Mouse (Mus musculus) granulocyte monocyte progenitor cell, adult 5-6 weeks (primary cell): ENCODE data around the gene Lrrc58. TPM values are rescaled to one million over a fixed set of nuclear protein-coding genes. Genes with fewer than 3 reads are reported as not detected.

Experiments
- ATAC-seq: replicated peaks from 2 replicates; pipeline ENCODE4 v1.8.0; 2016; ENCODE audit warnings: mild to moderate bottlenecking, moderate TSS enrichment, inconsistent platforms; ENCODE audit not compliant: poor library complexity, severe bottlenecking
- total RNA-seq, 2 experiments: library from RNA; stranded (forward) in 1 of 2; stranded (reverse) in 1 of 2; fragments of 200-712, 200-1000 nt in 1 of 2; fragments of >200 nt in 1 of 2; fragmentation: Nextera tagmentation in 1 of 2; gene quantifications; 2 replicates each; pipeline ENCODE4 v1.2.3; 2014 to 2017

Gene Lrrc58
- total RNA-seq (2014; fragmentation: Nextera tagmentation) (59.3 and 60.5 TPM in 2 replicates), total RNA-seq (2017) (55.8 TPM in 2 replicates)

DNA sequence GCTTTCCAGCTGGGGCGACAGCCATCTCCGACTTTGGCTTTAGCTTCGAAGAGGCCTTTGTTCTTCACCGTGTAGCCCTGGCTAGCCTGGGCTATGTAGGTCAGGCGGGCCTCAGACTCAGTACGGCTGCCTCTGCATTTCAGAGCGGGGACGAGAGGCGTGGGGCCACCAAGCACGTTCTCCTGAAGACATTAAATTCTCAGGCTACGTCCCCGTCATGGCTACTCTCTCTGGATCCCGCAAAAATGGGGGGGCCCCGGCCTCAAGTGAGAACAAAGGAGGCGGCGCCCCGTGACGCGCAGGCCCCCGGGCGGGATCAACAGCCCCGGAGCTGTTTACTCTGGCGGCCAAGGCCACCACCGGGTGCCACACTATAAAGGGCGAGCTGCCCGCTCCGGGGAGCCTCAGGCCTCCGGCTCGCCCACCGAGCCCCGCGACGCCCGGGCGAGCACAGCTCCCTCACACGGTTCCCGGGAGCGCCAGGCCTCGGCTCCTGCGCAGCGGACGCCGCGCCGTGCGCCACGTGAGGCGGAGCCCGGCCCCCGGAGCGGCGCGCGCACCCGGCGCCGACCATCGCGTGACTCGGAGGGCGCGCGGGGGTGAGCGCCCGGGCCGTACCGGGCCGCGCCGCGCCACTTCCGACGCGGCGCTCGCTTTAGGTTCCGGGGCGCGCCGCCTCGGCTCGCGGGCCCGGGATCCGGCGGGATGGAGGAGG lies at the start of gene Lrrc58:
Gene Lrrc58, plus strand, starts transcription at position 599 of the 715 bp plus-strand sequence.
- peak; percentile 66 for ATAC-seq

DNA sequence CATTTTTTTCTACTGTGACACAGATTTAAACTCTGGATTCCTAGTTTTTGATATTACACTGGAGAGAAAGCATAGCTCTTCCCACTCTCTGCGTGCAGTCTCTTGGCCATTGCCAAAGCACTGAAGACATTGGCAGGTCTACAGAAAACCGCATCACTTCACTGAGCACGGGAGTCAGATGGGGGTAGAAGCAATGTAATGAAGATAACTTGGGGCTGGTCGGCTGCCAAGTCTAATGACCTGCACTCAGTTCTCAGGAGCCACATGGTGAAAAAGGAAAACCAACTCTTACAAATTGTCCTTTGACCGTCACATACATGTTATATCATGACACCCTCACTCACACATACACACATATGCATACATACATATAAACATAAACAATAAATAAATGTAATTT lies 44.2 kb upstream of the Lrrc58 start:
- ATAC-seq: no peak

DNA sequence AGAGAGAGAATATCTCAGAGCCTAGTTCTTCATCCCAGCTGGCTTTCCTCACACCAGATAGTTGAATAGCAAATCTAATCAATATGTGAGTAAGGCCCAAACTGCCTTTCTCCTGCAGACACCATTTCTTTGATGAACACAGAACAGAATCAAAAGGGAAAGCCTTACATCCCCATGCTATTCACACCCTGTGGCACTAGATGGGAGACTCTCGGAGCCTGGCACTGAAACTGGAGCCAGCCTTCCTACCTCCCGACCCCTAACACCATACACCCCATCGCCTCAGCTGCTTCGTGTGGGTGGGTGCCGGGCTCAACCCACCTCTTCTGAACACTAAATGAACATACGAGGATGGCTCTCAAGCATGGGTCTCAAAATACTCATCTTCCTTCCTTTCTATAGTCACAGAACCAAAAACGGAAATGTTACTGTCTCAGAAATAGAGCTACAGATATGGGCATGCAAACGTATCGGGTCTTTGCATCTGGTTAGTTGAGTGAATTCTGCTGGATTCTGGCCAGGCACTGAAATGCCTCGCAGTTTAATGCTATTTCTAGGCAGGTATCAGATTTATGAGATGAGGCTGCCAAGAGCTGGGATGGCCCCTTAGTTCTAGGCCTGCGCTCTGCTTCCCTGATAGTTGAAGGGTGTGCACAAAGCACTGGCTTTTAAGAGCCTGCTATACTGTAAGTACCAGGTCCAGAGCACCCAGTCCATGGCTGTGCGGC lies 43.2 kb upstream of the Lrrc58 start:
- ATAC-seq: no peak

DNA sequence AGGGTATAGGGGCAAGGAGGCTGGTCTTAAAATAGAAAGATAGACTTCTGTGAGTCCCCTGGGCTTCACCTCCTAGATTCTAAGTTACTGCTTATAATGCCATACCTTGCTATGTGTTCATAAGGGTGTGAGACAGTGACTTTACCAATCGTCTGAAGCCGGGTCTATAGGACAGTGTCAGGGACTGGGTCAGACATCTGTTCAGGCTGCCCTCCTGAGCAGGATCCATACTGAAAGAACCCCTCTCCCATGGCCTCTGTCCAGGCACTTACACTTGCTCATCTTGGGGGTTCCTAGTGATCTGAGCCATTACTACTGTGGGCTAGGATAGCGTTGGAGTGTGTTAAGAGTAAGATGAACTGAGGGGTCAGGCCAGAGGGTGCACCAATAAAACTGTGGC lies 41.9 kb upstream of the Lrrc58 start:
- no peak for ATAC-seq

DNA sequence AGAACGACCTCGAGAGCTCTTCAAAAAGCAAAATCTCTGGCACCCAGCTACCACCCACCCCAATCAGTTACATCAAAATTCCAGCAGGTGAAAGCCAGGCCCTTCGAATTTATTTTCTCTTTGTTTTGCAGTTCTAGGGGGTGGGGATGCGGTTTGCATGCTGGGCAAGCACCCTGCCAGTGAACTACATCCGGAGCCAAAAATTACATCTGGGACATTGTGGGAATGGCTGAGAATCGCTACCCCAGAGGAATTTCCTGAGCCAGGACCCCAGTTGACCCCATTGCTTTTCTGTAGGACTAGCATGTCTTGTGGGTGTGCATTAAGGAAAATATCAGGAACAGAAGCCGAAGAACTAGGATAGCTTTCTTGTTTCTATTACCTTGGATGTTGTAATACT lies 37.1 kb upstream of the Lrrc58 start:
- ATAC-seq: no peak

DNA sequence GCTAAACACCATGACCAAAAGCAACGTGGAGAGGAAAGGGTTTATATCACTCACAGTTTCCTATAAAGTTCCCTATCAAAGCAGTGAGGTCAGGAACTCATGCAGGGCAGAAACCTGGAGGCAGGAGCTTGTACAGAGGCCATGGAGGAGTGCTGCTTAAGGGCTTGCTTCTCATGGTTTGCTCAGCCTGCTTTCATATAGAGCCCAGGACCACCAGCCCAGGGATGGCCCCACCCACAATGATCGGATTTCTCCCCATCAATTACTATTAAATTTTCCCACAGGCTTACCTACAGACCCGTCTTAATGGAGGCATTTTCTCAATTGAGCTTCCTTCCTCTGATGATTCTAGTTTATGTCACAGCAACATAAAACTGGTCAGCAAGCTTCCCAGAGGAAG lies 30.6 kb upstream of the Lrrc58 start:
- no peak for ATAC-seq

DNA sequence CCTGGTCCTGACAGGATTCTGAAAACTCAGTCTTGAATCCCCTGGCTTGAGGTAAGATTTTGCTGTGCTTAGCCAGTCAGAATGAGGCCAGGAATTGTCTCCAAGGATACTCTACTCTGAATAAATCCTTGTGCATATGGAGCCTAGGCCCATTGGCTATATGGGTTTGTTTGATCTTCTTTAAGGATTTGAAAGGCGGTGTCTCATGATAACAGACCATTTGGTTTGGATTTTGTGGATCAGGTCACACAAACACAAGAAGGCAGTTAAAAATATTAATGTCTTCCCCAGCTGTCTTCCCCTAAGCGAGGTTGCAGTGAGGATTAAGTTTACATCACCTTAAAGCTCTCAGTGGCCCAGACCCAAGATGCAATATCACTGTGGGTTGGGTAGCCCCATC lies 25.8 kb upstream of the Lrrc58 start:
- no peak for ATAC-seq

DNA sequence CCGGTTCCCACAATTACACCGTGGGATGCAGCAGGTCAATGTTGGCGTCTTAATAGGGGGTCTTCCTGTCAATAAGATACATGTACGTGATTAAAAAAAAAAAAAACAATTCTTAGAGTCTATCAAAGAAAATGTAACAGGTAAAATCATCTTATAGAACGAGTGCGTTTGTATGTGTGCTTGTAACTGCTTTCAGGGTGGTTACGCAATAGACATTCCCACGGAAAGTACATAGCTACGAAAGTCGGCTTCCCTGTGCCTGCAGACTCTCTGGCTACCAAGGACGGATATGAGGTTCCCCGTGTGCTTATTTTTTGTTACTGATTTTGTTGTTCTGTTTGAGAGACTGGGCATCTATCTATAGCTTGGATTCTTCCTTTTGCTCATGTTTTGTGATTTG lies 24.4 kb upstream of the Lrrc58 start:
- no peak for ATAC-seq

DNA sequence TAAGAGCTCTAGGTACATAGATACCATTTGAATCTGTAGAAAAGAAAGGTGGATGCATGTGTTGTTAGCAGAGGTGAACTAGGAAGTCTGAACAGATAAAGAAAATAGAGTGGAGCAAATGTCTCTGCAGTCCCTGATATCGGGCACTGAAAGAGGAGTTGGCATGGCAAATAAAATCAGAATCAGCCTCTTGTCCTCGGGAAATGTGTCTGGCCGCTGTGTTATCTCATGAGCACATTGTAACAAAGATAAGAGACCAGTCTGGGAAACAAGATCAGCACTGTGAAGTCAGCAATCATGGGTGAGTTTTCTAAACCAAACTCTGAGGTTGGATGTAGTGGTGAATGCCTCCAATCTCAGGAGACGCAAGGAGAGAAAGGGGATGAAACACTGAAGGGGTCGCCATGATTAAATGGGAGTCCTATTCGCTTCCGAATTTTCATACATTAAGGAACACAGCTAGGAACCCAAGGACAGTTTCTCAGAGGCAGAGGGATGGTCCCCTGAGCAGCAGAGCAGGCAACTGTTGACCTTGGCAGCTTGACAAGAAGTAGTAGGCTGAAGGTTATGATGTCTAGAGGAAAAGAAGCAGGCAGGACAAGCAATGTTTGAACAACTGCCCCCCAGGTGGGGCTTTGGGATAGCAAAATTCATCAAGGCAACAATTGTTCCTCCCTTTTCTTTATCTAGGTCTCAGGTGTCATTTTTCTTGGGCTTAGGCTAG lies 22.8 kb upstream of the Lrrc58 start:
- ATAC-seq: no peak

DNA sequence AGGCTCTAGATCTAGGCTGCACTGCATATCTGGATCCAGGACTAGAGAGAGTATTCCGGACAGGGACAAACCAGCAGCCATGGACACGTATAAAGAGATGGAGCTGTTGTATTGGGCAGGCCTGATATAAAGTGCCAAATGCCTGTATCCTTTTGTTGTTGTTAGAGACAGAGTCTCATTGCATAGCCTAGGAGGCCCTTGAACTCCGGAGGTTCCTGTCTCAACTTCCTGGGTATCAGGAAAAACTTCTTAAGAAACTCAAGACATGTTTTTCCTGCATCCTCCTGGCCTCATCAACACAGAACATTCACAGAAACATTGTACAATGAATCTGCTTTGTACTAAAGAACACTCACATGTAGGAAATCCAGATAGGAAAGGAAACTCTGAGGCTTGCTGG lies 21.1 kb upstream of the Lrrc58 start:
- no peak for ATAC-seq

DNA sequence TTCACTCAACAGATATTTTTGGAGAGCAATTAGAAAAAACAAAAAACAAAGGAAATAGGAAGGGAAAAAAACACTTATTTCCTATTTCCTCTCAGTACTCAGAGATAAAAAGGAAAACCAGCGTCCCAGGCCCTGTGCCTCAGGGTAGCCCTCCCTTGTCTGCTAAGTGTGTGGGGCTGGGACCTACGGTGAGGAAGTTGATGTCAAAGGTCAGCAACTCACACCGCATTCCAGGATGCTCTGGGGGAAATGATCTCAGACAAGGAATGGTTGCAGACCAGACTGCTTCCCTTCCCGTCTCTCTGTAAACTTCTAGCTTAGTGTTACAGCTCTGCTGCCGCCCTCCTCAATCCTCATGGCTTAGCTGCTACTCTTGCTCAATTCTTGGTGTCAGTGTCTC lies 16.8 kb upstream of the Lrrc58 start:
- no peak for ATAC-seq

DNA sequence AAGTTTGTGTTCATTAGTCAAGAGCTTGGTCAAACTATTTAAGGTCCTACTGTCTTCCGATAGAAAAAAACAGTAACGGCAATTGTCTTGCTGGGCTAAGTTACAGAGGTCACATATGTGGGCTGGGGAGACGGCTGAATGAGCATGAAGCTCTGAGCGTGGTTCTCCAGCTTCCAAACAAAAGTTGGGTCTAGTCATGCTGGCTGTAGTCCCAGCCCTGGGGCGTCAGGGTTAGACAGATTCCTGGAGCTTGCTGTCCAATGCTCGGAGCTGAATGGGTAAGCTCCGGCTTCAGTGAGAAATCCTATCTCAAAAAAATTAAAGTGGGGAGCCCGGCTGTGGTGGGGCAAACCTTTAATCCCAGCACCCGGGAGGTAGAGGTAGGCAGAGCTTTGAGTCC lies 14.9 kb upstream of the Lrrc58 start:
- ATAC-seq: no peak

DNA sequence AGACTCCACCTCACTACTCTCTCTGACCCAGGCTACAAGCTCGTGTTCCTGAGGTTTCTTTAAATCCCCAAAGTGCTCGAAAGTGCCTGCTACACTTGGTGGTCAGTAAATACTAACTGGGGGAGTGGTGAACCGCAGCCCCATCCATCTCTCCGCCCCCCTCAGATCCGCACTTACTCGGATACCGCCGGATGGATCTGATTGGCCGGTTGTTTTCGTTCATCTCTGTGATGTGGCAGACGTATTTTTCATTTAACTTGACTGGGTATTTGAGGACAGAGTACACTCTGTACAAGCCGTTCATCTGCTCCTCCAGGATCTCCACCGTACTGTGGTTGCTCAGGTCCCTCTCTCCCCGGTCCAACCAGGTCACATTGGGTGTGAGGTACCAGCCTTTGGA lies 14.1 kb upstream of the Lrrc58 start:
- 0 out of 2 replicates have a peak, but pooled peaks have one; percentile 14 for ATAC-seq

DNA sequence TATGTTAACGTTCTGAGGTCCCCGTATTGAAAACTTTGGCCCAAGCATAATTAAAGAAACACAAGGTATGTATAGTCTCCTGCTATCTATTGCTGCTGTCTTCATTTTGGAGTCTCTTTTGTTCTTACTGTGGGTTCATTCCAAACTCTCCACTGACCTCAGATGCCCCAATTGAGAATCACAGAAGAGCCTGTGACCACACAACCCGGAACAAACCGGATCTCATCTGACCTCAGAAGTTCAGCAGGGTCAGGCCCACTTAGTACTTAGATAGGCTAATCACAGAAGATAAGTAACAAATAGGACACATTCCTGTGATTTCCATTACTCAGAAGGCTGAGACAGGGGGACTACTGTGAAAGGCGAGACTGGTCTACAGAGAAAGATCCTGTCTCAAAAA lies 13.6 kb upstream of the Lrrc58 start:
- ATAC-seq: peak; percentile 52

DNA sequence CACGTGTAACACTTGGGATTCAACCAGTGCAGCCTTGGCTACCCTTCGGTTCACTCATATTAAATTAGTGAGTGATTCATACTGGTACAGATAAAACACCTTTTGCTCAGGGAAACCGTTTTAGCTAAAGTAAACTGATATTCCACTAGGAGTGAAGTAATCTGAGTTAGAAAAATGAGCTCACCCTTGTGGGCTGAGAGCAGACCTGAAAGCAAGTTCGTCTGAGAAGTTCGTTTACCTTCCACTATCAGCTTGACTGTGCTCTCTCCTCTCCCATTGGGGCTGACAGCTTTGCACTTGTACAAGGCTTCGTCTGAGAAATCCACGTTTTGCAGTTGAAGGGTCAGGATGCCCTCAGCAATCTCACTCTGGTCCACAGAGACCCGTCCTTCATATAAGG lies 12.6 kb upstream of the Lrrc58 start:
- ATAC-seq: no peak

DNA sequence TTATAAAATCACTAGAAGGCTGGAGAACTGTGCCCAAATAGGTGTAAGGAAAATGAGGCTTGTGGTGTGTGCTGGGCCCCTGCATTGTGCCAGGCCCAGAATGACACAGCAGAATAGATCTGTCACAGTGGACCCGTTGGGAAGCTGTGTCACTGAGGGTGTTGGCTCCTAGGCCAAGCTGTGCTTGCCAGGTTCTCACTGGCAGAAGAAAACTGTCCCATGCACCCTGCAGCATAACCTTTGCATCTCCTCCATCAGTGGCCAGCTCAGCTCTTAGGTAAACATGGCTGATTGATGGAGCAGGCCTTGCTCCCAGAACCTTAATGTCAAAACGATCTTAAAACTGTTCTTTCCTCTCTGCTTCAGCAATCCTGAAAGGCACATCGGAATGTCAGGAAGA lies 11.9 kb upstream of the Lrrc58 start:
- 0 out of 2 replicates have a peak, but pooled peaks have one; percentile 38 for ATAC-seq

DNA sequence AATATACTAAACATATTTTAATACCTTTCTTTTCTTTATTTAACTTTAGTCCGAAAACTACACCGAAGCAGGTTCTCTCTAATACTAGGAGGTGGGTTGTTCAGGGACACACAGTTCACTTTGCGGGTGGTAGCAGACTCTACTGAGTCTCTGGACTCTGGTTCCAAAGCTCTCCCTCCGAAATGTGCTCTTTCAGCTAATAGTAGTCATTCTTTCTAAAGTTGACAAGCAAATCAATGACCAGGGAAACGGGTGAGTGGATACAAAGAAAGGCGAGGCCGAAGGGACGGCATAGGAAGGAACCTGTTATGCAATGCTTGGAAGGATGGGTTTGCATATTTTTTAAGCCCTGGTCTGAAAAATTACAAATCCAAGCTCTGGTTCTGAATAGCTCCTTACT lies 10.7 kb upstream of the Lrrc58 start:
- no peak for ATAC-seq

DNA sequence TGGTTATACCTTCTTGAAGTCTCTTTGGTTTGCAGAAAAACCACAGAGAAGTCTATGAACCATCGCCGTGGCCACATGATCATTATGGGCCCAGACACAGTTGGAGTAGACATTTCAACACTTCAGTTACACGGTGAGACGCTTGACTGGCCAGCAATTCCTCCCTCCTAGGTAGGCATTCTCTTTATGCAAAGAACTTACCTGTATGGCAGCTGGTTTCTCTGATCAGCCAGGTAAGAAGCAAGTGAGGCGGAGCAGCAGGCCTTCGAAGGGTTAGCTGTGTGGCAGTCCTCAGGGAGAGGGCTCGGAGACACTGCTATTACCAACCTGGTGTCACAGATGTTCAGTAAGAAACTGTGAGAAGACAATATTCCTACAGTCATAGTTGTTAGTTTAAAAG lies 8.0 kb upstream of the Lrrc58 start:
- no peak; the same call in 1 of the 2 replicates for ATAC-seq

DNA sequence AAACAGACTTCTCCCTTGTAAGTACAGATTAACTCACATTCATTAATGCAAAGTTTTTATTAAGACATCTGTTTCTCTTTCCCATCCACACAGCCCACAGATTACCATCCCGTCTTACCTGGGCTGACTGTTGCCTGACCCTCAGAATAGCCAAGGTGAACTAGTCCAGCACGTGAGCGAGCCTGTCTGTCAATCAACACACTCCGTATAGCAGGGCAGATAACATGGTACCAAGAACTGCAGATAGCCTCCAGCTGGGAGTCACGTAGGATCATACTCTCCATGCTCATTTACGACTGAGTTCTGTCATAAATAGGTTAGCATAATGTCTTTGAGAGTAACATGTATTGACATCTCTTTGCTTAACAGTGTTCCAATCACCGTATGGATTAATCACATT lies 7.2 kb upstream of the Lrrc58 start, which contains the start of gene Gm36028:
Gene Gm36028, minus strand, starts transcription at position 118 of the 400 bp plus-strand sequence.
- ATAC-seq: no peak

DNA sequence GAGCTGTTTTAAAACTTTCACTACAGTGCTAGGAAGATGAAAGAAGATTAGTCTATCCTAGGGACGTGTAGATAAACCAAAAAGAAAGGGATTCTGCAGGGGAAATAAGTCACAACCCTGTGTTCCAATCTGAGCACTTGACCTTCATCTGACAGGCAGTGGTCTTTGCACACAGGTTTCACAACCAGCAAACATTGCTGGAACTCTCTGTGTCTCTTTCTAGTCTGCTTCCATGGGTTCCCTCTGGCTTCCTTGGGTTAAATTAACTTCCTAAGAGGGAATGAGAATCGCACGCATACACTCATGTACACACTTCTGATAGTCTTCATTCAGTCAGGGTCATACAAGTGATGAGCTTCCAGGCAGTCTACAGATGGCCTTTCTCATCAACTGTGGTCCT lies 4.3 kb upstream of the Lrrc58 start:
- no peak for ATAC-seq

DNA sequence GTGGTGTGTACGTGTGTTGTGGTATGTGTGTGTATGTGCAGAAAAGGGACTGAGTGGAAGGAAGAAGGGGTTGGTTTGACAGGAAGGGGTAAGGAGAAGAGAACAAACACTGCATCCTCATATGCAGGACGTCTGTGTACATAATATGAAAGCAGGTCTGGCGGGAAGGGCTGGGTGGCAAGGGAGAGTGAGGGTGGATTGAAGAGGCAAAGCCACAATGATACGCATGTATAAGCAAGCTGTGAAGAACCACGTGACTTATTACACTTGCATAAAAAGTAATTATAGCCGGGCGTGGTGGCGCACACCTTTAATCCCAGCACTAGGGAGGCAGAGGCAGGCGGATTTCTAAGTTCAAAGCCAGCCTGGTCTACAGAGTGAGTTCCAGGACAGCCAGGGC lies 2.3 kb upstream of the Lrrc58 start:
- no peak for ATAC-seq
